Mouse (Mus musculus): Measurements from ENCODE around the gene Kank4.

DNA sequence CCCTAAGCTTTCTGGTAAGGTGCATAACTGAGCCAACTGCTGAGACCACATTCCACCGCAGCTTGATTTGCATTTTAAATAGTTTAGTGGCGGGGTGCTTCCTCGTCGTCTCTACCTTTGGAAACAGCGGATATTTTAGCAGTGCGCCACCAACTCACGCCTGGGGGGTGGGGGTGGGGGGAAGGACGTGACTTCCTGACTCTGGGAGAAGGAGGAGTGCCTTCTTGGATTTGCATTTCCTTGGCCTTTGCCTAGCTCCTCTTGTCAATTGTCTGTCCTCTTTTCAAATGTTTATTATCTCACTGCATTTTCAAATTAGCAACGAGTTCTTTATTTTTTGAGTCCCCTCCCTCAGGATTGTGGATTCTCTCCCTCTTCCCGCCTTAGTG, 89.4 kb downstream of the Kank4 start:
- TF ChIP-seq CTCF (IDR thresholded peaks at IDR 0.05; ENCODE audit: insufficient read depth, low read depth, low read length) (no peak), POLR2A (IDR thresholded peaks at IDR 0.05; ENCODE audit: insufficient read depth, low read depth, low read length) (no peak)
